Mouse (Mus musculus): ENCODE measurements around the gene Slc47a1. TPM values are rescaled to one million over a fixed set of nuclear protein-coding genes. Genes with fewer than 3 reads are reported as not detected.

The Slc47a1 gene
- polyA plus RNA-seq, 2 experiments = 0.65 to 0.82 TPM

- Histone ChIP-seq H3K4me3 (replicated peaks; ENCODE audit: low read length) (no peak overlapping the region), H3K36me3 (ENCODE audit: control insufficient read depth, insufficient read depth, low read length) (no peaks in the 10 kb centered on the region), H3K27ac (replicated peaks; ENCODE audit: low read depth, low read length) (no peak overlapping the region), H3K9me3 (ENCODE audit: control insufficient read depth, low read length) (no peaks in the 10 kb centered on the region), H3K4me1 (ENCODE audit: control insufficient read depth, insufficient read depth, low read length) (no peaks in the 10 kb centered on the region), H3K27me3 (ENCODE audit: control insufficient read depth, insufficient read depth, low read length) (no peaks in the 10 kb centered on the region), H3K9ac (ENCODE audit: low read depth, low read length, severe bottlenecking) (no peak overlapping the region), H3K4me2 (replicated peaks; ENCODE audit: low read depth, low read length, severe bottlenecking) (no peak overlapping the region)
- ATAC-seq (ENCODE audit: low FRiP score, low read depth) (peak; percentile 63; the same call in 1 of the 2 replicates), DNase-seq (ENCODE audit: low spot score) (no peak)
- no peak for TF ChIP-seq POLR2A (IDR thresholded peaks at IDR 0.05; ENCODE audit: borderline replicate concordance, extremely low read depth, insufficient read depth, insufficient read length)
- 58% methylated on average over 12 of the region's 12 CpGs for WGBS
Observed at GRCm38 (mm10) chr11:61319233-61319922, 58.8 kb downstream of the Slc47a1 start.

GRCm38 (mm10) chr11:61316864-61317263, 61.3 kb downstream of the Slc47a1 start:
- no peak for TF ChIP-seq POLR2A (IDR thresholded peaks at IDR 0.05; ENCODE audit: borderline replicate concordance, extremely low read depth, insufficient read depth, insufficient read length)
- Histone ChIP-seq H3K4me3 (replicated peaks; ENCODE audit: low read length) (no peak overlapping the region), H3K27ac (replicated peaks; ENCODE audit: low read depth, low read length) (no peak overlapping the region), H3K9ac (ENCODE audit: low read depth, low read length, severe bottlenecking) (no peak overlapping the region), H3K4me1 (ENCODE audit: control insufficient read depth, insufficient read depth, low read length) (no peaks in the 10 kb centered on the region), H3K4me2 (replicated peaks; ENCODE audit: low read depth, low read length, severe bottlenecking) (no peak overlapping the region), H3K27me3 (ENCODE audit: control insufficient read depth, insufficient read depth, low read length) (no peaks in the 10 kb centered on the region), H3K9me3 (ENCODE audit: control insufficient read depth, low read length) (no peaks in the 10 kb centered on the region), H3K36me3 (ENCODE audit: control insufficient read depth, insufficient read depth, low read length) (no peaks in the 10 kb centered on the region)
- DNase-seq (ENCODE audit: low spot score) (no peak), ATAC-seq (ENCODE audit: low FRiP score, low read depth) (no peak)
- WGBS = 64% methylated on average over 2 of the region's 2 CpGs

- no peak overlapping the region for H3K27ac ChIP-seq (replicated peaks; ENCODE audit: low read depth, low read length)
- no peak for TF ChIP-seq POLR2A (IDR thresholded peaks at IDR 0.05; ENCODE audit: borderline replicate concordance, extremely low read depth, insufficient read depth, insufficient read length)
- 65% methylated on average over 7 of the region's 7 CpGs for WGBS
- H3K9me3 ChIP-seq (ENCODE audit: control insufficient read depth, low read length) = 0 out of 2 replicates have a peak, but pooled peaks cover 4% of the 10 kb centered on the region
- H3K27me3 ChIP-seq (ENCODE audit: control insufficient read depth, insufficient read depth, low read length) = no peaks in the 10 kb centered on the region
- no peaks in the 10 kb centered on the region for H3K36me3 ChIP-seq (ENCODE audit: control insufficient read depth, insufficient read depth, low read length)
- H3K4me3 ChIP-seq (replicated peaks; ENCODE audit: low read length) = no peak overlapping the region
- no peak overlapping the region for H3K4me2 ChIP-seq (replicated peaks; ENCODE audit: low read depth, low read length, severe bottlenecking)
- H3K4me1 ChIP-seq (ENCODE audit: control insufficient read depth, insufficient read depth, low read length) = no peaks in the 10 kb centered on the region
- no peak for DNase-seq (ENCODE audit: low spot score)
- ATAC-seq (ENCODE audit: low FRiP score, low read depth) = no peak
- no peak overlapping the region for H3K9ac ChIP-seq (ENCODE audit: low read depth, low read length, severe bottlenecking)
Observed at GRCm38 (mm10) chr11:61310321-61310720, 67.8 kb downstream of the Slc47a1 start.

GRCm38 (mm10) chr11:61309831-61310230, 68.3 kb downstream of the Slc47a1 start:
- ATAC-seq (ENCODE audit: low FRiP score, low read depth) (no peak), DNase-seq (ENCODE audit: low spot score) (no peak)
- H3K9me3 ChIP-seq (ENCODE audit: control insufficient read depth, low read length) = 0 out of 2 replicates have a peak, but pooled peaks cover 4% of the 10 kb centered on the region
- H3K9ac ChIP-seq (ENCODE audit: low read depth, low read length, severe bottlenecking) = no peak overlapping the region
- 61% methylated on average over 12 of the region's 12 CpGs for WGBS
- H3K27ac ChIP-seq (replicated peaks; ENCODE audit: low read depth, low read length) = no peak overlapping the region
- no peak for TF ChIP-seq POLR2A (IDR thresholded peaks at IDR 0.05; ENCODE audit: borderline replicate concordance, extremely low read depth, insufficient read depth, insufficient read length)
- no peaks in the 10 kb centered on the region for H3K36me3 ChIP-seq (ENCODE audit: control insufficient read depth, insufficient read depth, low read length)
- no peak overlapping the region for H3K4me3 ChIP-seq (replicated peaks; ENCODE audit: low read length)
- no peaks in the 10 kb centered on the region for H3K4me1 ChIP-seq (ENCODE audit: control insufficient read depth, insufficient read depth, low read length)
- no peak overlapping the region for H3K4me2 ChIP-seq (replicated peaks; ENCODE audit: low read depth, low read length, severe bottlenecking)
- no peaks in the 10 kb centered on the region for H3K27me3 ChIP-seq (ENCODE audit: control insufficient read depth, insufficient read depth, low read length)

- Histone ChIP-seq H3K9me3 (ENCODE audit: control insufficient read depth, low read length) (0 out of 2 replicates have a peak, but pooled peaks cover 4% of the 10 kb centered on the region), H3K9ac (ENCODE audit: low read depth, low read length, severe bottlenecking) (no peak overlapping the region), H3K4me2 (replicated peaks; ENCODE audit: low read depth, low read length, severe bottlenecking) (no peak overlapping the region), H3K27ac (replicated peaks; ENCODE audit: low read depth, low read length) (no peak overlapping the region), H3K4me1 (ENCODE audit: control insufficient read depth, insufficient read depth, low read length) (no peaks in the 10 kb centered on the region), H3K4me3 (replicated peaks; ENCODE audit: low read length) (no peak overlapping the region), H3K36me3 (ENCODE audit: control insufficient read depth, insufficient read depth, low read length) (no peaks in the 10 kb centered on the region), H3K27me3 (ENCODE audit: control insufficient read depth, insufficient read depth, low read length) (no peaks in the 10 kb centered on the region)
- ATAC-seq (ENCODE audit: low FRiP score, low read depth) = no peak
- WGBS = 35% methylated on average over 7 of the region's 7 CpGs
- no peak for TF ChIP-seq POLR2A (IDR thresholded peaks at IDR 0.05; ENCODE audit: borderline replicate concordance, extremely low read depth, insufficient read depth, insufficient read length)
- no peak for DNase-seq (ENCODE audit: low spot score)
Observed at GRCm38 (mm10) chr11:61307795-61308194, 70.3 kb downstream of the Slc47a1 start.

Measured in limb, embryonic 14.5 days (tissue).